Mouse (Mus musculus) spleen, postnatal 36 days (tissue): ENCODE measurements around the gene Obsl1.

Experiments used
- DNase-seq, 2 experiments: peaks; one replicate each; pipeline ENCODE4 v3.0.0; 2022; ENCODE audit warnings: low spot score in 2 of 2, mixed read lengths in 1 of 2

Gene Obsl1

DNA sequence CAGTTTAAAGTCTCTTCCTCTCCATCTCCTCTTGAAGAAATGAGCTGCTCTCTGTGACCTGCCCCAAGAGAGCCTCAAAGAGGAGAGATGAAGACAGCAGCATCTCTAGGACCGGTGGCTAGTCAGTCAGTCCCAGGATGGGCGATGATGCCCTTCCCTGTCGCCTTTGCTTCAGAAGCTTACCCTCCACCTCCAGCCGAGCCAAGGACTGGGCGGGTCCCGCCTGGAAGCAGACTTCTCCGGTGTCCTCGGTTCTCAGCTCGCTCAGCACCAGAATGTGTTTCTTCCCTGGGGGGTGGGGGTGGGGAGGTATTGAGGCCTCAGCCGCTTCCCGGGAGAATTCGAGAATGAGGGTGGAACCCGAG lies 19.2 kb downstream of the Obsl1 start:
- DNase-seq = no peak

- DNase-seq = no peak
Observed at GRCm38 (mm10) chr1:75486561-75486960, 19.7 kb downstream of the Obsl1 start.

DNA sequence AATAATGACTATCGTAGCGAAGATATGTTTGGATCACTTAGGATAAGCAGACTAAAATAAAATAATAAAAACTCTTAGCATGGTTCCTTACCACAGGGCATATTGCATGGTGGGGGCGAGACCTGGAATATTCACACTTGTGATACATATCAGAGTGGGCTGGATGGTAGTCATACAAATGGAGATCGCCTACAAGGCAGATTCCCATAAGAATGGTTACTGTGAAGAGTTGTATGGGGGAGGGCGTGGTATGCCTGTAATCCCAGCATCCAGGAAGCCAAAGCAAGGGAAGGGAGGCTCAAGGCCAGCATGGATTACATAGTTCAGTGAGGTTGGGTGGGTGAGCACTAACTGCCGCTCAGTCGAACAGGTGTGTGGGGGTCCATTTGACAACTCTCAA lies 25.5 kb downstream of the Obsl1 start:
- DNase-seq = no peak

- DNase-seq = no peak
Observed at GRCm38 (mm10) chr1:75480036-75480435, 26.2 kb downstream of the Obsl1 start.

DNA sequence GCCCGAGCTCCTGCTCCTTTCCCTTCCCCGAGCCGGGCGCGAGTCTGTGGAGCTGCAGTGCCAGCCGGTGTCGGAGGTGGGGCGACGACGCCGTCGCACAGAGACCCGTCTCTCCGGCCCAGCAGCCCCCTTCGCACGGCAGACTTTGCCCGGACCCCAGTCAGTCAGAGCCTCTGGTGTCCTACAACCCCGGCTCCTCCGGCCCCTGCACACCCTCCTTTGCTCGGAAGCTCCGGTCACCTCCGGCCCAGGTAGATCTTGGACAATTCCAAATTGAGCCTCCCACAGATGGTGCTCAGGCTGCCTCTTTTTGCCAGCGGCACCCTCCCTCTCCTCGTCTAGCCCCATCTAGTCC lies 26.6 kb downstream of the Obsl1 start:
- DNase-seq = no peak

DNA sequence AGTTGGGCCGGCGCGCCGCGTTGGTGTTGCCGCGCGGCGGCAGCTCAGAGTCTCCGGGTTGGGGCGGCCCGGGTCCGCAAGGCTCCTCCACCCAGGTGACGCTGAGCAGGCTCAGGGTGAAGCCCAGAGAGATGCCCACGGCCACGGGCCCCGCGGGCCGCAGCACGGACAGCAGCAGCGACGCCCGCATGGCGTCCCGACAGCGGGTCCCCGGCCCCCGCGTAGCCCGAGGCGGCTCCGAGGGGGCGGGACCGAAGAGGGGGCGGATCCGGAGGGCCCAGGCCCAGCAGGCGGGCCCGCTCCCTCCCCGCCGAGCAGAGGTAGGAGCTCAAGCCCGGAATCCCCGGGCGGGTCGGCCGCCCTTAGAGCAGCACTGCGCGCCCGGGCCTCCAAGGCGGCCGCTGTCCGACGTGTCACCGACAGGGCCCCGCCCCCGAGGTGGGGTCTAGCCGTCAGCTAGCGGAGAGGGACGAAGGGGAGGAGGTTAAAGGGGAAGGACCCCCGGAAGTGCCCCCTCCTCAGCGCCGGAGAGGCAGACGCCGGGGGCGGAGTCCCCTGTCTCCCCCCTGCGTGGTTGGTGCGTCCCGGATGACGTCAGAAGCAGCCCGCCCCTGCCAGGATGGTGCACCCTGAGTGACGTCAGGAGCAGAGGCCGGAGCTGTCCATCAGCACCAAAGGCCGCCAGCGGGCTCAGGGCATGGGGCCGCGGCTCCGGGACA lies 27.2 kb downstream of the Obsl1 start, which contains the start of the genes Chpf and Tmem198:
Gene Chpf, minus strand, starts transcription at position 392 of the 719 bp plus-strand sequence.
Gene Tmem198, plus strand, starts transcription at position 617 of the 719 bp plus-strand sequence.
- peak; percentile 93 to 94 for DNase-seq

- peak; percentile 32 for DNase-seq
Observed at GRCm38 (mm10) chr1:75478497-75478896, 27.8 kb downstream of the Obsl1 start.

- DNase-seq = no peak
Observed at GRCm38 (mm10) chr1:75477966-75478290, 28.3 kb downstream of the Obsl1 start.

DNA sequence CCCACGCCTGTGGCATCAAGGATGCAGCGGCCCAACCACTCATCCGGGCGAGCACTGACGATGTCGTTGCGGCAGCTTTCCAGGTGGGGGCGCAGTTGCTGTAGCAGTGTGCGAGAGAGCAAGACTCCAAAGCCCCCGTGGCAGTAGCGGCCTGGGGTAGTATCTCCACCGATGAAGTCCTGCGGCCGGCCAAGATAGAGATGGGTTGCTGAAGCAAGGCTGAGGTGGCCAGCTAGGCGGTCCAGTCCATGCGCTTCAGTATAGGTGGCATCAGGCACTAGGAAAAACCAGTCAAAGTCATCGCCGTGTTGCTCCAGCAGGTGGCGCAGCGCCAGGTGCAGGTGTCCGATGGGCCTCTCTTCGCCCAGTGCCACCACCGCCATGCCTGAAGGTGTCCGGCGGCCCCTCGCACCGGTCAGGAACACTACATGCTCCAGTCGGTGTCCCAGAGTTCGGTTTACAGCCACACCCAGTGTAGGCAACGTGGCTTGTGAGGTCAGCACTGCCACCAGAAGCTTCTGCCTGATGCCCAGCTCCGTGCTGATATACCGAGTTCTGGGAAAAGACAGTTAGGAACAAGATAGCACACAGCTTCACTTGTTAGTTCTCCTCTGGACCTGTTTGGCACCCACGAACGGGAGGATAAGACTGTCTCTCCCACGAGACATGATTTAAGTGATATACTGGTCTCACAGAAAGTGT lies 28.8 kb downstream of the Obsl1 start:
- DNase-seq = peak; percentile 73 to 78

GRCm38 (mm10) chr1:75476441-75476840 lies 29.8 kb downstream of the Obsl1 start:
- no peak for DNase-seq

- DNase-seq = no peak
Observed at GRCm38 (mm10) chr1:75469287-75469825, 36.9 kb downstream of the Obsl1 start.

- DNase-seq = peak; percentile 42 to 58
Observed at GRCm38 (mm10) chr1:75467215-75467927, 38.9 kb downstream of the Obsl1 start.

DNA sequence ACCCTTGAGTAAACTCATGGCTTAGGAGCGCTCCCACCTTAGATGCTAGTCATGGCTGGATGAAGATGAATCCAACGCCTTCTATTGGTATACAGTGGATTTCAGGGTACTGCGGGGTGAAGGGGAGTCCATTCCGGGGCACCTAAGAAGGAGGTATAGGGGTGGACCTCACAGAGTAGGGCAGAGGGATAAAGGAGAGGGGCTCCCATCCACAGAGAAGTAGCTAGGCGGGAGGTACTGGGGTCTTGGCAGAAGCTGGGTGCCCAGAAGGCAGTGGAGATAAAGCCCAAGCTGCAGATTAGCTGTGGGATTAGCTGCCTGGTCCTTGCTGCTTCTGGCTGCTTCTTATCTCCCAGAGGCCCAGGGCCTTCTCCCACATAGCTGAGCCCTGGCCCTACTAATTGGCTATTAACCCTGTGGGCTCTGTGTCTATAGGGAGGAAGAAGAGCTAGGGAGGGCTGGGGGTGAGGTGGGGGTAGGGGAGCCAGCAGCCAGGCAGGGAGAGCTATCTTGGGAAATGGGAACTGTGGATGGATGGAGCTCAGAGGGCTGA lies 42.5 kb downstream of the Obsl1 start:
- DNase-seq = no peak

DNA sequence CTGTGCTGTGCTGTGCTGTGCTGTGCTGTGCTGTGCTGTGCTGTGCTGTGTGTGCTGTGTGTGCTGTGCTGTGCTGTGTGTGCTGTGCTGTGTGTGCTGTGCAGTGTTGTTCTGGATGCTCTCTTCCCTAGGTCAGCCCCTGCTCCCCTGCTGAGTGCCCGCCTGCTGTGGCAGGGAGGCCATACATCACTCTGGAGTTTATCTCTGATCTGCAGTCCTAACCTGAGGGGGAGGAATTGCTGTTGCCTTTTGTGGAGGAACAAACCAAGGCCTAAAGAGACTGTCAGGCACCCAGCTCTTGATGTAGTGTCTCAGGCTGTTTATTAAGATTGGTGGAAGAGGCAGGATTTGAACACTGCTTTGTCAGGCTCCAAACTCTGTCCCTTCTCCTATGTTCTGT lies 43.6 kb downstream of the Obsl1 start:
- DNase-seq = no peak

DNA sequence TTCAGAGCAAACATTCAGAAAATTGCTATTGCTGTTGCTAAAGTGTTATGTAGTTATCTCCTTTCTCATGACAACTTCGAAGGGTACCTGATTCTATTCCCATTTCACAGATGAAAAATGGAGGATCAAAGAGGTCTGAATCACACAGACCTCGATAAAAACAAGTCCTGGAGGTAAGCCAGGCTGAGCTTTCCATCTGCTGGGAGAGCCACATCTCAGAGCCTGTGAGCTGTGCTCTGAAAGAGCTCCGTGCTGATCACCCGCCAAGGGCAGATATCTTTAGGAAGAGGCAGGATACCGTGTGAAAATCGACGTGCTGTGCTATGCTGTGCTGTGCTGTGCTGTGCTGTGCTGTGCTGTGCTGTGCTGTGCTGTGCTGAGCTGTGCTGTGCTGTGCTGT lies 46.0 kb downstream of the Obsl1 start:
- DNase-seq = no peak

DNA sequence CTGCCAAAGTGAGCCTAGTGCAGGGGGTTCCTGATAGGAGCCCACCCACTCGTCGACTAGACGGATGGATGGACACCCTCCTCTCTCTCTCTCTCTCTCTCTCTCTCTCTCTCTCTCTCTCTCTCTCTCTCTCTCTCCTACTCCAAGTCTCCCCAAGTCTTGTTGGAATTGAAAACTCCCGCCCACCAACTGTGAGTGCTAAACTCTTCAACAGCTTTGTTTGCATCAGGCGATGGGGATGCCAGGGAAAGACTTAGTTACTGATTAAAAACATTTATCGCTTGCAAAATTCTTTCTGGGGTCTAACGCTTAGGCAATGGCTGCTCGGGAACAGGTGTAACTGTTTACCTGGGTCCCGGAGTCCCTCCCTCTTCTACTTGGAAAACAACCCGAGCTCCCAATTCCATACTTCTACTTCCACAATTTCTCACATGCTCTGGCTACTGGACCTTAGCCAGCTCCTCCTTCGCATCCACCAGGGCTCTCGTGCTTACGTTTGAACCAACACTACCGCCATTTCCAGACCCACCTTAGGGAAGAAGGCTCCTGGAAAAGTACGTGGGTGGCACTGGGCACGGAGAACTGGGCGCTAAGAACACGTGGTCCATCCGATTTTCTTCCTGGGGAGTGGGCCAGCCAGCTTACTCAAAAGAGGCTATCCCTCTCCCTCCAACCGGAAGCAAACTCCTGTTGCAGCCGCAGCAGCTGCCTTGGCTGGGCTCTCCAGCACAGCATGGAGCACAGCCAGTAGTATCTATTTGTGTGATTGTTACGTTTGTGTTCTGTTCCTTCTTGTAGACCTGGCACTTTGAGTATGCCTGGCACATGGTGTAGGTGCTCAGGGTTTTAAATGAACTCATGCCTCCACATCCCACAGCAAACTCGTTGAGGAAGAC lies 47.2 kb downstream of the Obsl1 start:
- DNase-seq = no peak

- DNase-seq = no peak
Observed at GRCm38 (mm10) chr1:75458025-75458788, 48.0 kb downstream of the Obsl1 start.

DNA sequence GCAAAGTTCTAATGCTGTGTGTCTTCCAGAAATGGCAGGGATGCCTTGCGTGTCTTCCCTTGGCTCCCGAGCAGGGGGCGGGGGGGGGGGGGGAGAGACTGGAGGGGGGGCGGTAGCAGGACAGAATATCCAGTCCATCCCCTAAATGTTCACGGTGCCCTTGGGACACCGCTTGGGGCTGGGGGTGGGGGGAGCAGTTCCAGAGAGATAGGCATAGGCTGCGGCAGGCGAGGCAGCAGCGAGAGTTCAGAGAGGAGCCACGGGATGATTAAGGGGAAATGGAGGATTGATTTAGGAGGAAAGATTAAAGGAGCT lies 48.6 kb downstream of the Obsl1 start:
- no peak for DNase-seq

- DNase-seq = no peak
Observed at GRCm38 (mm10) chr1:75456746-75457564, 49.3 kb downstream of the Obsl1 start.

DNA sequence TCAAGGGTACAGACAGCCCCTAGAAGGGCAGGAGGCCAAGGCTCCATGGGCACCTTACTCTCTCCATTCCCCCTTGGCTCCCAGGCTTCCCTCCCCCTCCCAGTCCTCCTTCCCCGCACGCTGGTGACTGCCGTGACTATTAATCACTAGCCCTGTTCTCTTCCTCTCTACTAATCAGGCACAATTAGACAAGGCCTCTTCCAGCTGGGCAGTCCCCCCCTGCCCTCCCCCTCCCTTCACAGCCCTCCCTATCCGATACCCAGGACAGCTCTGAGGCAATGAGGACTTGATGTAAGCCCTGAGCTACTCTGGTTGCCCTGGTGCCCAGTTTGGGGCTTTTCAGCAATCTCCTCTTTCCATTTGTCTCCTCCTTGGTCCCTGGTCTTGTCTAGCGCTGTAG lies 50.3 kb downstream of the Obsl1 start:
- no peak for DNase-seq
